Mouse (Mus musculus): ENCODE results near the gene Olfr342. TPM values are rescaled to one million over a fixed set of nuclear protein-coding genes. Genes with fewer than 3 reads are reported as not detected.

The Olfr342 gene
- not detected for polyA plus RNA-seq (2014; fragmentation: Illumina TruSeq; extraction: RNeasy Lipid Tissue Mini Kit (QIAGEN cat#74804); ENCODE audit: low read depth, low replicate concordance)

DNA sequence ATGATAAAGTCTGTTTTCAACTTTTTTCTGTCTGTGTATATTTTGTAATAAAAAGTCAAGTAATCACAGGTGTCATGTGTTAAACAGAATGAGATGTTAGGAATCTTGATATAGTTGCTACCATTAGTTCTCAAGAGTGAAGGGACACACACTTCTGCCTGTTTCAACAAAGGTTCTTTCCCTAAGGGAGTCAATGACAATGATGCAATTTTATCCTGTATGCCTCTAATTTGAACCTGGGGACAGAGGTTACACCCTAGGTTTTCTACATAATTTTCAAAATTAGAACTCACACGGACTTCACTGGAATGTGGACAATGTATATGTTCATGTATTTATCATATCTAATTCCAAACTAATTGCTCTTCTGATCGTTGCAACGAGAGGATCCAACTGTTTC is at the start of gene Olfr342:
TSS of gene Olfr342 (plus strand) at position 301 of the 400 bp plus-strand sequence.

DNA sequence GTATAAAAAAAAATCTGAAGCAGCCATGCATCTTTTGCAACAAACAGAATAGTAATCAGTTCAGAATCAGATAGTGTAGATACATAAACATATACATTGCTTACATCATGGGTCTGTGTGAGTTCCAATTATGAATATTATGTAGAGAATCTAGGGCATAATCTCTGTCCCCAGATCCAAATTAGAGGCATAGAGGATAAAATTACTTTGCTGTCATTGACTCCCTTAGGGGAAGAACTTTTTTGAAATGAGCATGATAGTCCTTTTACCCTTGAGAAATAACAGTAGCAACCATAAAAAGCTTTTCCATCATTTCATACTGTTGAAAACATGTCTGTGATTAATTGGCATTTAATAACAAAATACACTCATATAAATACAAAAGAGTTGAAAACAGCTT is 42.4 kb upstream of the Olfr342 start, which contains the start of gene Olfr341:
TSS of gene Olfr341 (minus strand) at position 101 of the 400 bp plus-strand sequence.

DNA sequence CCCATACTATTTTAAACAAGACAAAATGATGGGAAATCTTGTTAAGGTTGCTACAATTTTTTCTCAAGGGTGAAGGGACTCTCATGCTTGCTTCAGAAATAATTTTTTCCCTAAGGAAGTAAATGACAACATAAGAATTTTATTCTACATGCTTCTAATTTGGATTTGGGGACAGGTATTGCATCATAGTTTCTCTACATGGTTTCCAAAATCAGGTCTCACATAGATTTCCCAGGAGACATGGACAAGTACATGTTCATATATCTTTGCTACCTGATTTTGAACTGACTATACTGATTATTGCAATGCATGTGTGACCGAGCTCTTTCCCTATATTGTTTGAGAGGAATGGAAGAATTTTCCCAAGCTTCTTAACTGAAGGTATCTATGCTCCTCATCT is 41.6 kb downstream of the Olfr342 start, which contains the start of gene Olfr344:
TSS of gene Olfr344 (plus strand) at position 301 of the 400 bp plus-strand sequence.

Other genes starting within 250 kb of the Olfr342 start
- gene Olfr338, start 151.5 kb upstream of the Olfr342 start, polyA plus RNA-seq (2014; fragmentation: Illumina TruSeq; extraction: RNeasy Lipid Tissue Mini Kit (QIAGEN cat#74804); ENCODE audit: low read depth, low replicate concordance): not detected
- not detected for gene Olfr339, start 106.1 kb upstream of the Olfr342 start, polyA plus RNA-seq (2014; fragmentation: Illumina TruSeq; extraction: RNeasy Lipid Tissue Mini Kit (QIAGEN cat#74804); ENCODE audit: low read depth, low replicate concordance)
- not detected for gene Olfr340, start 72.4 kb upstream of the Olfr342 start, polyA plus RNA-seq (2014; fragmentation: Illumina TruSeq; extraction: RNeasy Lipid Tissue Mini Kit (QIAGEN cat#74804); ENCODE audit: low read depth, low replicate concordance)
- not detected for gene Olfr341, start 42.5 kb upstream of the Olfr342 start, polyA plus RNA-seq (2014; fragmentation: Illumina TruSeq; extraction: RNeasy Lipid Tissue Mini Kit (QIAGEN cat#74804); ENCODE audit: low read depth, low replicate concordance)
- gene Olfr344, start 41.7 kb downstream of the Olfr342 start, polyA plus RNA-seq (2014; fragmentation: Illumina TruSeq; extraction: RNeasy Lipid Tissue Mini Kit (QIAGEN cat#74804); ENCODE audit: low read depth, low replicate concordance): not detected
- gene Olfr345, start 115.0 kb downstream of the Olfr342 start, polyA plus RNA-seq (2014; fragmentation: Illumina TruSeq; extraction: RNeasy Lipid Tissue Mini Kit (QIAGEN cat#74804); ENCODE audit: low read depth, low replicate concordance): not detected
- not detected for gene Olfr346, start 160.8 kb downstream of the Olfr342 start, polyA plus RNA-seq (2014; fragmentation: Illumina TruSeq; extraction: RNeasy Lipid Tissue Mini Kit (QIAGEN cat#74804); ENCODE audit: low read depth, low replicate concordance)
- not detected for gene Olfr347, start 206.9 kb downstream of the Olfr342 start, polyA plus RNA-seq (2014; fragmentation: Illumina TruSeq; extraction: RNeasy Lipid Tissue Mini Kit (QIAGEN cat#74804); ENCODE audit: low read depth, low replicate concordance)

All from sigmoid colon, adult 10 weeks (tissue).